Mouse (Mus musculus): ENCODE measurements around the gene Exosc1. TPM values are rescaled to one million over a fixed set of nuclear protein-coding genes. Genes with fewer than 3 reads are reported as not detected.
"Not testable (repeated sequence)": the region's sequence is repeated elsewhere in the genome, so short reads cannot be mapped to it uniquely, and the experiment has no call there.

Exosc1 gene
- 86.9 and 90.8 TPM in 2 replicates for polyA plus RNA-seq (2015; fragmentation: Nextera tagmentation; extraction: Ambion mirVana)

GRCm38 (mm10) chr19:41933179-41934086, at the start of gene Exosc1, which contains the start of gene Zdhhc16:
Gene Exosc1 (minus strand): TSS chr19:41933423.
Gene Zdhhc16 (plus strand): TSS chr19:41933480.
- peak; percentile 98 for DNase-seq (ENCODE audit: low spot score)

GRCm38 (mm10) chr19:41982791-41983150, 49.5 kb upstream of the Exosc1 start:
- peak; percentile 44 for DNase-seq (ENCODE audit: low spot score)

- no peak for DNase-seq (ENCODE audit: low spot score)
Measured at GRCm38 (mm10) chr19:41981931-41982790, 48.9 kb upstream of the Exosc1 start.

- no peak for DNase-seq (ENCODE audit: low spot score)
Measured at GRCm38 (mm10) chr19:41981595-41981927, 48.3 kb upstream of the Exosc1 start, which contains the start of gene Ubtd1. Gene Ubtd1 (plus strand): TSS chr19:41981763.

GRCm38 (mm10) chr19:41980819-41981594, 47.8 kb upstream of the Exosc1 start, which contains the start of gene Mms19:
Gene Mms19 (minus strand): TSS chr19:41981157.
- DNase-seq (ENCODE audit: low spot score): peak; percentile 99

GRCm38 (mm10) chr19:41980422-41980818, 47.2 kb upstream of the Exosc1 start:
- DNase-seq (ENCODE audit: low spot score): no peak

GRCm38 (mm10) chr19:41973891-41974794, 40.9 kb upstream of the Exosc1 start:
- DNase-seq (ENCODE audit: low spot score): no peak

GRCm38 (mm10) chr19:41969618-41970017, 36.4 kb upstream of the Exosc1 start:
- no peak for DNase-seq (ENCODE audit: low spot score)

GRCm38 (mm10) chr19:41953574-41953973, 20.4 kb upstream of the Exosc1 start:
- no peak for DNase-seq (ENCODE audit: low spot score)

GRCm38 (mm10) chr19:41952287-41952686, 19.1 kb upstream of the Exosc1 start:
- DNase-seq (ENCODE audit: low spot score): no peak

GRCm38 (mm10) chr19:41943841-41944240, 10.6 kb upstream of the Exosc1 start:
- no peak for DNase-seq (ENCODE audit: low spot score)

GRCm38 (mm10) chr19:41938539-41938938, 5.3 kb upstream of the Exosc1 start:
- no peak for DNase-seq (ENCODE audit: low spot score)

GRCm38 (mm10) chr19:41935921-41936320, 2.7 kb upstream of the Exosc1 start:
- DNase-seq (ENCODE audit: low spot score): no peak

- DNase-seq (ENCODE audit: low spot score): no peak
Measured at GRCm38 (mm10) chr19:41934124-41934523, 901 bp upstream of the Exosc1 start.

- peak; percentile 63 for DNase-seq (ENCODE audit: low spot score)
Measured at GRCm38 (mm10) chr19:41932686-41933085, 537 bp downstream of the Exosc1 start.

GRCm38 (mm10) chr19:41920412-41921067, 12.7 kb downstream of the Exosc1 start:
- no peak for DNase-seq (ENCODE audit: low spot score)

GRCm38 (mm10) chr19:41919471-41919870, 13.8 kb downstream of the Exosc1 start:
- no peak for DNase-seq (ENCODE audit: low spot score)

GRCm38 (mm10) chr19:41916853-41917252, 16.4 kb downstream of the Exosc1 start:
- no peak for DNase-seq (ENCODE audit: low spot score)

- no peak for DNase-seq (ENCODE audit: low spot score)
Measured at GRCm38 (mm10) chr19:41915294-41915693, 17.9 kb downstream of the Exosc1 start.

- not testable (repeated sequence) for DNase-seq (ENCODE audit: low spot score)
Measured at GRCm38 (mm10) chr19:41914592-41914882, 18.7 kb downstream of the Exosc1 start.

All from thymus, postnatal 0 days (tissue).